Mouse (Mus musculus) ES-E14 (cell line): ENCODE results near the gene Abtb1. TPM values are rescaled to one million over a fixed set of nuclear protein-coding genes. Genes with fewer than 3 reads are reported as not detected.

Experiments used
- DNase-seq: peaks from one replicate; pipeline ENCODE4 v3.0.0-alpha.2; 2013; ENCODE audit warnings: low read depth, low spot score
- H3K27ac ChIP-seq: 2 replicates; pipeline ENCODE4 v1.5.1; 2012; ENCODE audit warnings: low read depth, mild to moderate bottlenecking, low read length, moderate library complexity, mixed read lengths; ENCODE audit not compliant: poor library complexity, insufficient read depth, severe bottlenecking
- H3K36me3 ChIP-seq: 2 replicates; pipeline ENCODE4 v1.6.1; 2012; ENCODE audit warnings: mild to moderate bottlenecking, low read length, moderate library complexity, mixed read lengths; ENCODE audit not compliant: control insufficient read depth, poor library complexity, insufficient read depth, severe bottlenecking
- H3K4me1 ChIP-seq, 2 experiments: fragments of 150-350 bp in 1 of 2; sonication (generic) in 1 of 2; 2 replicates each; pipeline ENCODE4 v1.6.1; 2012; ENCODE audit warnings: low read length in 2 of 2, mild to moderate bottlenecking in 1 of 2, mixed read lengths in 1 of 2; ENCODE audit not compliant: control insufficient read depth in 2 of 2, insufficient read depth in 2 of 2, poor library complexity in 1 of 2
- H3K4me3 ChIP-seq, 2 experiments: fragments of 150-350 bp in 1 of 2; sonication (generic) in 1 of 2; 2 replicates each; pipeline ENCODE4 v1.5.1; 2012; ENCODE audit warnings: low read length in 2 of 2, low read depth in 1 of 2, mild to moderate bottlenecking in 1 of 2, mixed read lengths in 1 of 2; ENCODE audit not compliant: insufficient read depth in 1 of 2, poor library complexity in 1 of 2, severe bottlenecking in 1 of 2
- H3K9ac ChIP-seq: 2 replicates; pipeline ENCODE4 v1.6.1; 2012; ENCODE audit warnings: low read depth, mild to moderate bottlenecking, low read length, mixed read lengths; ENCODE audit not compliant: poor library complexity, insufficient read depth, severe bottlenecking
- H3K9me3 ChIP-seq: fragments of 150-350 bp; sonication (generic); 2 replicates; pipeline ENCODE4 v1.6.1; 2012; ENCODE audit warnings: low read depth, mild to moderate bottlenecking, low read length; ENCODE audit not compliant: control insufficient read depth, insufficient read depth
- CHD2 ChIP-seq: IDR thresholded peaks from 2 replicates; pipeline ENCODE4 v1.6.1; 2014; ENCODE audit warnings: mild to moderate bottlenecking, low read depth, low read length, inconsistent platforms
- HCFC1 ChIP-seq: IDR thresholded peaks from 2 replicates; pipeline ENCODE4 v1.6.1; 2012; ENCODE audit warnings: low read length, inconsistent platforms, borderline replicate concordance; ENCODE audit not compliant: insufficient read depth
- MAFK ChIP-seq: IDR thresholded peaks from 2 replicates; pipeline ENCODE4 v1.6.1; 2014; ENCODE audit warnings: mild to moderate bottlenecking, low read depth, low read length, inconsistent platforms; ENCODE audit not compliant: insufficient read depth
- ZC3H11A ChIP-seq: IDR thresholded peaks from 2 replicates; pipeline ENCODE4 v1.6.1; 2012; ENCODE audit warnings: low read depth, mild to moderate bottlenecking, inconsistent platforms, low read length, borderline replicate concordance
- ZNF384 ChIP-seq: IDR thresholded peaks from 2 replicates; pipeline ENCODE4 v1.6.1; 2012; ENCODE audit warnings: low read depth, low read length, inconsistent platforms
- in situ Hi-C, 2 experiments: fragments of 600-800 bp; cut with MboI; formaldehyde crosslinking; loops; one replicate each; pipeline ENCODE4 v1.15.1; 2025; ENCODE audit warnings: low sequenced_read_pairs in 2 of 2, inconsistent platforms in 1 of 2; ENCODE audit not compliant: unreplicated experiment in 2 of 2
- total RNA-seq: library from RNA; depleted of rRNA; stranded (reverse); fragments of 300-350 nt; gene quantifications from 2 replicates; pipeline ENCODE4 v1.2.3, GENCODE M21; 2012

The Abtb1 gene
- total RNA-seq, 1 experiment: 33.0 TPM

DNA sequence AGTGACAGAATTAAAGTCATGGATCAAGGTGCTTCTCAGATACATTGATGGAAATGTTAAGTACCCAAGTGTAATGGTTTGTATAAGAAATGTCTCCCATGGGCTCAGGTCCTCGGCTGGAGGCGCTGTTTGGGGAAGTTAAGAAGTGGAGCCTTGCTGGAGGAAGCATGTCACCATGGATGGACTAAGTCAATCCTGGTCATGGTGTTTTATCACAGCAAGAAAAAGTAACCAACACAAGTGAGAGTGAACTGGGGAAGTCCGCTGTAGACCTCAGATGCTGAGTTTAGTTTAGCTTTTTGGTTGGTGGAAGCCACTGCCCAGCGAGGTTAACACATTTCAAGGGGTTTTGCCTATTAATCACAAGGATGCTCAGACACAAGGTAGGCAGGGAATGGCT lies 12.2 kb downstream of the Abtb1 start:
- no peaks in the 10 kb centered on the region for H3K36me3 ChIP-seq
- in situ Hi-C loops: no loop called here
- no peak for TF ChIP-seq MAFK
- TF ChIP-seq CHD2: no peak
- TF ChIP-seq ZNF384: no peak
- no peak for TF ChIP-seq ZC3H11A
- no peak for TF ChIP-seq HCFC1
- no peak for DNase-seq
- H3K4me3 ChIP-seq: no peak overlapping the region
- H3K4me1 ChIP-seq: peaks cover 3% of the 10 kb centered on the region in 2 experiments; a peak in 1 of 4 replicates
- H3K9ac ChIP-seq: no peak overlapping the region
- no peaks in the 10 kb centered on the region for H3K9me3 ChIP-seq
- no peak overlapping the region for H3K27ac ChIP-seq

DNA sequence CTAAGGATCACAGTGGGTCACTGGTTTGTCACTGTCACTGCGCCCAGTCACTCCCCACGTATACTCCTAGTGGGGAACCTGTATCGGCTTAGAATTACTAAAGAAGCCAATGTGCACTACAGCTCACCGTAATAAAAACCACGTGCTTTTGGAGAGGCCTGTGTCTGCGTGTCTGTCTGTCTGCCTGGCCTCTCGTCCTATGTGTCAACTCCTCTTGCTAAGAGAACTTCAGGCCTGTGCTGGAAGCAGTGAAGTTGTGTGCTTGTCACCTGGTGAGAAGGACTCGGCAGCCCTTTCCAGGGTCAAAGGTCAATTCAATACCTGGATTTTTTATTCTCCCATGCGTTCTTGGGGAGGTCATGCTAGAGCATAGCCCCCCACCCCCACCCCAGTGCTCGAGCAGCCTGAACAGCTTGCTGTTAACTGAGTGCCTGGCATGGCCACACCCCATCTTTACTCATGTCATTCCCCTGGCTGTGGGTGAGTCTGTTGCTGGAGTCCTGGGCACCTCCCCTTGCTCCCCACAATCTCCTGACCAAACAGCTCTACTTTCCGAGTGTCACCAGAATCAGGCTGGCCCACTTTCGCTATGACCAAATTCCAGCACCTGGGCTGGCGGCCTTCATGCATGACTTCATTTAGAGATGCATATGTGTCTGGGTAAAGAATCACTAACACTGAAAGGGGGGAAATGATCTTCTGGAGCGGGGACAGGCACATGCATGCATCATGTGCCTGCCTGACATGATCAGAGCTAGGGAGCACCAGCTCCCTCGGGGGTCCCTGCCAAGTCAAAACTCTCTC lies 13.4 kb downstream of the Abtb1 start:
- H3K36me3 ChIP-seq: no peaks in the 10 kb centered on the region
- peaks cover 3% of the 10 kb centered on the region in 2 experiments; a peak in 1 of 4 replicates for H3K4me1 ChIP-seq
- H3K4me3 ChIP-seq: no peak overlapping the region
- in situ Hi-C loops: no loop called here
- H3K27ac ChIP-seq: no peak overlapping the region
- TF ChIP-seq MAFK (no peak), ZNF384 (no peak), HCFC1 (no peak), ZC3H11A (no peak), CHD2 (no peak)
- DNase-seq: no peak
- no peaks in the 10 kb centered on the region for H3K9me3 ChIP-seq
- no peak overlapping the region for H3K9ac ChIP-seq

DNA sequence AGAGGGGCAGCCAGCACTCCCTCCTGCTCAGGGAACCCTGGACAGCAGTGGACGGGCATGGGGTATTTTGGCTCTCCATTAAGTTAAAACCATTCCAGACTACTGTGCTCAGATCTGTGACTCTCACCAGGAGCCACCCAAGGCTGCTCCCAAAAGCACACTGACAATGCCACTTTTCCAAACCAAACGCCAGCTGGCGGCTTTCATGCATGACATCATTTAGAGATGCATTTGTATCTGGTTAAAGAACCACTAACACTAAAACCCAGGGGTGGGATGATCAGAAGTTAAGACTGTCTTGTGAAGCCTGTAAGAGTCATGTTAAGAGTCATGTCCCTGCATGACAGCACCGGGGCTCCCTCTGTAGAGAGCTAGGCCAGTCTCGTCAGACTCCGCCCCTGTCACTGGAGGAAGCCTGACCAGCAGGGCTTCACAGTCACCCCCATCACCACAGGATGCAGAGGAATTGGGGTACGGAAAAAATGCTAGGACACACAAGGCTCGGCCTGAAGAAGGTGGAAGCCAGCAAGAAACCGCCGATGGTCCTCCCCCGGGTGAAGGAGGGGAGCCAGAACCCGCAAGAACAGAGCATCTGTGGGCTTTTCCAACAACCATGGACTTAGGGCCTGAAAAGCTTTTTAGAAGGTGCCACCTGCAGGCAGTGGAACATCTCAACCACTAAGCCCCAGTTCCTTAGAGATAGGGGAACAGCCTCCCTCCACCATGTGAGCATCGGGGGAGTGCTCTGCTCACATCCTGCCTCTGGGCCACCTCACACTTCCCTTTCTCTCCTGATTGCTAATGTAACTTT lies 14.2 kb downstream of the Abtb1 start:
- TF ChIP-seq ZC3H11A (no peak), MAFK (no peak), ZNF384 (no peak), HCFC1 (no peak), CHD2 (no peak)
- no peaks in the 10 kb centered on the region for H3K9me3 ChIP-seq
- no peak overlapping the region for H3K4me3 ChIP-seq
- no peak for DNase-seq
- no peak overlapping the region for H3K27ac ChIP-seq
- H3K36me3 ChIP-seq: no peaks in the 10 kb centered on the region
- in situ Hi-C loops: no loop called here
- peaks cover 3% of the 10 kb centered on the region in 2 experiments; a peak in 1 of 4 replicates for H3K4me1 ChIP-seq
- no peak overlapping the region for H3K9ac ChIP-seq

DNA sequence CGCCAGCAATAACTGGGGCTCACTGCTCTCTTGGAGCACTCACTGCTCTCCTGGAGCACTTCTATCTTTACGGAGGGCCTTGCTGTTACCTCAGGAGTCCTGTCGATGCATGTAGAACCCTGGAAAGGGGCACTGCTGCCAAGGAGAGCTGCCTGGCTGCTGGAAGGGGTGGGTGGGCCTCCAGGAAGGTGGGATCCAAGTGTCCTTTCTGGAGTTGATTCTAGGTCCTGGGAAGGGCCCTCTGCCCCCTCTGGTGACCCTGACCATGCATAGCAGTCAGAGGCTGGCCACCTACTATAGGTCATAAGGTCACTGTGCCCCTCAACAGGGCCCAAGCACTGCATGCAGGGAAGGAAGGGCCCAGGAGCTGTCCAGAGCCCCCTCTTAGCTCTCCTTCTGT lies 14.8 kb downstream of the Abtb1 start:
- no peaks in the 10 kb centered on the region for H3K9me3 ChIP-seq
- no peaks in the 10 kb centered on the region for H3K36me3 ChIP-seq
- no peaks in the 10 kb centered on the region for H3K4me1 ChIP-seq
- TF ChIP-seq HCFC1: no peak
- no peak for TF ChIP-seq ZNF384
- no peak for TF ChIP-seq ZC3H11A
- no peak for TF ChIP-seq CHD2
- no peak for TF ChIP-seq MAFK
- H3K4me3 ChIP-seq: no peak overlapping the region
- in situ Hi-C loops: no loop called here
- no peak overlapping the region for H3K9ac ChIP-seq
- no peak for DNase-seq
- no peak overlapping the region for H3K27ac ChIP-seq
